Mouse (Mus musculus) layer of hippocampus, adult 8-10 months (tissue): ENCODE results near the gene Dscaml1. TPM values are rescaled to one million over a fixed set of nuclear protein-coding genes. Genes with fewer than 3 reads are reported as not detected.
A peak's percentile ranks its signal among the peaks of the same experiment; 100 is the strongest.

Experiments used
- DNase-seq, 2 experiments: peaks; one replicate each; pipeline ENCODE4 v3.0.0; 2022; ENCODE audit warnings: low spot score in 2 of 2
- total RNA-seq, 4 experiments: library from RNA; stranded (reverse); gene quantifications; 2 replicates each; pipeline ENCODE4 v1.2.4; 2022

Dscaml1 gene
- total RNA-seq, 4 experiments from 2014 or later, result 84.0 to 101 (median 88.8) TPM

DNA sequence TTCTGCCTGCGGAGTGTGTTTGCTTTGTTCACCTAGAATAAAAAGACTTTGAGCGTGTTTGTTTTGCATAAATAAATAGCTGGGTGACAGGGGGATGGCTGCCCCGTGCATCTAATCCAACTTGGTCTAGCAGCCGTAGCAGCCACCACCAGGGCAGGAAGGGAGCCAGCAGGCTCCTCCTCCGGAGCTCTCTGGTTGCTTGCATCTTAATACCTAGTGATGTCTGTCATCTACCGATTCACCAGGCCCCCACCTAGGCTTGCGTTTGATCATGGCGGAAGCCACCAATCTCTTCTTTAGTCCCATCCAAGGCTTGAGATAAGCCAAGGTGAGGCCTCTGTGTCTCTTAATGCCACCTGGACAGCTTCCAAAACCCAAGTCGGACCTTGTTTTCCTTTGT is 193.6 kb downstream of the Dscaml1 start:
- no peak for DNase-seq

DNA sequence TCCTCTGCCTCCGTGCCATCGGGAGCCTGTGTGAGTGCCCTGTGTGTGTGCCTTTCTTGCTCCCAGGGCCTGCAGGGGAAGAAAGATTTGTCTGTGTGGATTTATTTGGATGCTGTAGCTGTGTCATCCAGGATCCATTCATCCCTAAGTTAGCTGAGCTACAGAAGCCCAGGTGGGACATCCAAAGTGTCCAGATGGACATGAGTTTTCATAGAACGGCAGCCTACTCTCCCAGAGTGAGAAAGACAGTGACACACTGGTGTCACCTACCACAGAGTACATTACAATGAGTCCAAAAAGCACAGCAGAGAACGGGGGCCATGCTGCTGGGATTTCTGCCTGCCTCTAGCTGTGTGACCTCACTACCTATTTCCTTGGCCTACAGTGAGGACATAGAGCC is 194.5 kb downstream of the Dscaml1 start:
- DNase-seq, result no peak

DNA sequence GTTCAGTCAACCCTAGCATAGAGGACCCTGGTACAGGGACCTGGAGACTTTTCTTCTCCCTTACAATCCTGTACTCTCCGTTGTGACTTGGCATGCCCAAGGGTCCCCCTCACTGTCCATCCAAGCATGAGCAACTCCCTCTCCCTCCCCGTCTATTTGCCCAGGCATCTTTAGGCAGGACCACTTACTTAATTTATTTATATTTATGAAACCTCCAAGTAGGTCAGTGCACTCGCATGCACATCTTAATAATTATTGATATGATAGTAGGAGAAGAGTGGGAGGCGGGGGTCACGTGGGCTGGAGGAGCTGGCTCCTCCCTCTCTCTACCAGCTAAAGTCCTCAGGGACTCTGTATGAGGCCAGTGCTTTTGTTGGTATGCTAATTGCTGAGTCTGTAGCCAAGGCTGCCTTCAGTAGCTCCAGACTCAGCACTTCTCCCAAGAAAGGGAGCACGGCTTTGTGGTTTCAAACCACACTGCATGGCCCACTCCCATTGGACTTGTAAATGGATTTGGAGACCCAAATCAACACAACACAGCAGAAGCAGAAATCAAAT is 199.5 kb downstream of the Dscaml1 start:
- DNase-seq, result no peak

DNA sequence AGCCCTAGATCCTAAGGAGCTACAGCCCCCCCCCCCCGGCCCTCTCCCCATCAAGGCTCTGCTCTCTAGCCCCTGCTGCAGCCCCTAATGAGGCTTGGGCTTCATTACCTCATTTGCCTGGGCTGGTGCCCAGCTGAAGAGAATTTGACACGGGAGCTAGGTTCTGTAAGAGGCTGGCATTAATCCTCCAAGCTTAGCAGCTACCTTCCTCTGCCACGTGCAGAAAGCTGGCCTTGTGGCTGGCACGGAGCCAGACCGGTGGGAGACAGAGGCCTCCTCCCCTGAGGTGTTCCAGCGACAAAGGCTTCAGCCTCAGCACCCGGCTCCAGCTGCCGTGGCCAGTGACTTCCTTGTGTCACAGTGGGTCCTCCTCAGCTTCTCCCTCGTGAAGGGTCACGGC is 206.1 kb downstream of the Dscaml1 start:
- DNase-seq, result peak in 1 of 2 experiments; percentile 41

DNA sequence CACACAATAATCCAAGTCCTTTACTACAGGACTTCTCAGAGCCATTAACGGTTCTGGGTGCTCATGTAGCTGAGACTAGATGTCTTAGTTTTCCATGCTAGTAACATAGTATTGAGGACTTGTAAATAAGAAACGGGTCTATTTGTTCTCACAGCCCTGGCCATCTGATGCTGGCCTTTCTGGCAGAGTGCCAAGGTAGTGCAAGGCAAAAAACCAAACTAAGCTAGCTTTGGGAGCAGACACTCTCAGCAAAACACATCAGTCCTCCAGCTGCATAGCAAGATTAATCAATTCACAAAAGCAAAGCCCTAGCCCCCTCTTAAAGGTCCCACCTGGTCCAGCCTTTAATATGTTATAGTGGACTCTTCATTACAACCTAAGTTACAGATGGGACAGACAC is 206.6 kb downstream of the Dscaml1 start:
- peak in 1 of 2 experiments; percentile 54 for DNase-seq

DNA sequence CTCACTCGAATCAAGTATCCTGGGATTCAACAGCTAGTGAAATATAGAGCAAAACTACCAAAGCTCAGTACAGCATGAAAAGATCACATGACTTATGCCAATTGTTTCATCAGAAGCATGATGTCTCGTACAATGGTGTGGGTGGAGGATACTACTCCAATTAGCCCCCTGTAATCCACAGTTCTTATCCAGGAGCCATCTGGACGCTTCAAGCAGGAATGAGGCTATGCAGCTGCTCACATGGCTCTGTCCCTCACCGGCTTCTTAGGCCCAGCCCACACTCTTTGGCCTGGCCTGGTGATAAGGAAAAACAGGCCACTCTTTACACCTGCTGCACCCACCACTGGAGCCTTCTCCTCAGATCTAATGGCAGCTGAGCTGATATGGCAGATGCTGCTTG is 208.6 kb downstream of the Dscaml1 start:
- DNase-seq, result peak in 1 of 2 experiments; percentile 34

DNA sequence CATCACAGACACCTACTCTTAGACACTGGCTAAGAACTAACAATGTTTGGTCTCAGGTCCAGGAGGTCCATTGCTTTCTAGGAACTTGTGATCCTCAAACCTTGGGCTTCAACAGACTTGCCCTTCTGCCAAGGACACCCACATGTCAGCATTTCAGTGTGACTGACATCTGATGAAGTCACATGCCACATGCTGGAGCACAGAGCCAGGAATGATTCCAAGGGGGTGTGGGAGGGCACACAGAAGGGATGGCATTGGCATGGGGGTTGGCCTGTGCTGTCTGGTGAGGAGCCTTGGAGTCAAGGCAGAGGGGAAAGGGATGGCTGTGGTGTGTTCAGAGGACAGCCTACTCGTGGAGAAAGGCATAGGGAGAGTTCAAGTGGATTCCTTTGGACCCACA is 210.9 kb downstream of the Dscaml1 start:
- peak in 1 of 2 experiments; percentile 68 for DNase-seq

DNA sequence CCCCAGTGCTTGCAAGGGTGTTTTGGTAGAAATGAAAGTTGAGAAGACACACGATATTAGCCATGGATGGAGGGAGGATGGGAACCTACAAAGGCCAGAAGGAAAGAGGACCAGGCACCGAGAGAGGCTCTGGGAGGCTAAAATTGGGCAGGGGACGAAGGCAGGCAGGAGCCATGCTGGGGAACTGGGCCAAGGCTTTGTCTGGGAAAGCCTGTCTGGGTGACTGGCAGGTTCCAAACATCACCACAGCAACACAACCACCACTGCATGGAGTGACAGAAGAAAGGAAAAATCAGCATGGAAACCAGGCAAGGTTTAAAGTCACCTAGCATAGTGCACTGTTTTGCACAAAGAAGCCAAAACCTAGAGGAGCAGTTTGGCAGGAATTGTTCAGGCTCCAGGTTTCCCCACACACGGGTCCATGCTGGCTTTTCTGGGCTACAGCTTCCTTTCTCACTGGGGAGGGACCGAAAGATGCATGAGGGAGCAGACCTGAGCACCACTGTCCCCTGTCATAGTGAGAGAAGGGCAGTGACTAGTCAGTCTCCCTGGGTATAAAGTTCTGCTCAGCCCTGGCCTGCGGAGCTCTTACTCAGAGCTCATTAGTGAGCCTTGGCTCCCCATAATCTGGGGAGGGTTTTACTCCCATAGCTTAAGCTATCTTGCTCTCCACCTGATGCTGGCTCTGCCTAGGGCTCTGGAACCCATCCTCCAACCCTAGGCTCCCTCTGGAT is 211.9 kb downstream of the Dscaml1 start:
- DNase-seq, result no peak

DNA sequence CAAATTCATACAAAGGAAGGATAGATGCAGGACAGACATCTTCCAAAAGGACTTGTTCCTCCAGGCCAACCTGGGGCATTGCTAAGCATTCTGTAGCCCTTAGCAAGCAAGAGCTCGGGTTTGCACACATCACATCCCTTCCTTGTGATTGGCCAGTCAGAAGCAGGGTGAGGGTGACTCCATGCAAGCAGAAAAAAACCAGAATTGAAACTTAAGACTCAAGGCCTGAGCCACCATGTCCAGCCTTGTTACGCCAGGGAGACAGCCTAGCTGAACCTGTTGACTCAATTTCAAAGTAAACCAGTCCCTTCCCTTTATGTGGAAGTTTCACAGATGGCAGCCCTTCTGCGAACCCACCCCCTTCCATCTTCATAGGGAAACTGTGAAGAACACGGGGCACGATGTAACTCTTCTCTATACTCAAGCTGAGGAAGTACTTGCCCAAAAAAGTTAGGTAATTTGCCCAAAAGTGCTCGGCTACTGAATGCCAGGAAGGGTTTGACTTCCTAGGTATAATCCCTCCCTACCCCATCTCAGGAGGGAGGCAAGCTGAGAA is 218.5 kb downstream of the Dscaml1 start:
- peak; percentile 42 to 53 for DNase-seq

DNA sequence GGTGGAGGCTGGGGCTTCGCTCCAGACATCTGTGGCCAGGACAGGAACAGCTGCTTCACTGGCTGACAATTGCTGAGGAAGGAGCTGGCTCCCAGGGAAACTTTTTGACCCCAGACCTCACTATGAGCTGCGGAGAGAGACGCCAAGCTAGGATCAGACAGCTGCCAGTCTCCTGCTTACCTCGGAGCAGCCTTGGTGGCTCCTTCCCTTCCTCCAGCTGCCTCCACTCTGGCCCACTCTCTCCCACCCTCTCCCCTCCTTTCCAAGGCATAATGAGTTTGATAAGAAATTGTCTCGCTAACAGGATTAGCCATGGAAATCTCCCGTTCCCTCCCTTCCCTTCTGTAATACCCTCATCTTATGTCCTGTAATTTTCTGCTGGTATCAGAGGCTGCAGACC is 219.1 kb downstream of the Dscaml1 start:
- DNase-seq, result no peak

DNA sequence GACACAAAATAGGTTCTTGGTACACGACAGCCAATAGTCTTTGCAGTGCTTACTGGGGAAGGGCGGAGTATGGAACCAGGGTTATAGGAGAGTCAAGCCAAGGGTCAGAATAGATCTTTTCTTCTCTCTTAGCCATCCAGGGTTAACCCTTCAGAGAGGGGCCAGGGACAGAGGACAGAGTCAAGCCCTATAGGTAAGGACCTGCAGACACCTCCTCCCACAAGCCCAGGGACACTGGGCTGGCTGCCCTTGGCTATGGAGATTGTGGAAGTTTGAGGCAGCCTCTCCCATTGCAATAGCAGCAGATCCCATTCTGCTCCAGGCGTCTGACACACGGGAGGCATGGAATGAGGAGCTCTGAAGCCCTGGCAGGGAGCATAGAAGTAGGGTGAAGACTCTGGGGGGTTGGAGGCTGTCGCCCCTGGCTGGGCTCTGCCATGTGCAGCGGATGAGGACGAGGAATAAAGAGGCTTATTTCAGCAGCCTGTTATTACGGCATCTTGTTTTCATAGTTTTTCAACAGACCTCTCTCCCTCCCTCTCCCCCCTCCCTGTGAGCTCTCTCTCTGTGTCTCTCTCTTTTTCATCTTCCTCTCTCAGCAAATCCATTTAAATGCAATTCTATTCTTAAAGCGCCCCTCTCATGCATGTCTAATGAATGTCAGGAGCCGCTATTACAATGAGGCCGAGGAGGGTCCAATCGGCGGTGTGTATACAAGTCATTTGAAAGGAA is 224.8 kb downstream of the Dscaml1 start:
- DNase-seq, result no peak

DNA sequence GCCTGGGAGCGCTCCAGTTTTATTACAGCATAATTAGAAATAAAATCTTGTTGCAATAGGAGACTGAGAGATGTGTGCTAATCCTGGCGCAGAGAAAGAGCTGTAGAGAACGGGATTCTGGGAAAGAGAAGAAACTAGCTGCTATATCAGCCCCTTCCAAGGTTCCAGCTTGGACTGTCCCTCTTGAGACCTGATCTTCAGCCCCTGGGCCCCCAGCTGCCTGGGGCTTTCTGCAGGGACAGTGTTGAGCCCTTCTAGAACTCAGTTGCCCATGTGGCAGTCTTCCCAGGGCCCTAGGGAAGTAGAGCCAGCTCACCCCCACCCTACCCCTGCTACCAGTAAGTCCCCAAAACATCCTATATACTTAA is 225.4 kb downstream of the Dscaml1 start:
- DNase-seq, result no peak

DNA sequence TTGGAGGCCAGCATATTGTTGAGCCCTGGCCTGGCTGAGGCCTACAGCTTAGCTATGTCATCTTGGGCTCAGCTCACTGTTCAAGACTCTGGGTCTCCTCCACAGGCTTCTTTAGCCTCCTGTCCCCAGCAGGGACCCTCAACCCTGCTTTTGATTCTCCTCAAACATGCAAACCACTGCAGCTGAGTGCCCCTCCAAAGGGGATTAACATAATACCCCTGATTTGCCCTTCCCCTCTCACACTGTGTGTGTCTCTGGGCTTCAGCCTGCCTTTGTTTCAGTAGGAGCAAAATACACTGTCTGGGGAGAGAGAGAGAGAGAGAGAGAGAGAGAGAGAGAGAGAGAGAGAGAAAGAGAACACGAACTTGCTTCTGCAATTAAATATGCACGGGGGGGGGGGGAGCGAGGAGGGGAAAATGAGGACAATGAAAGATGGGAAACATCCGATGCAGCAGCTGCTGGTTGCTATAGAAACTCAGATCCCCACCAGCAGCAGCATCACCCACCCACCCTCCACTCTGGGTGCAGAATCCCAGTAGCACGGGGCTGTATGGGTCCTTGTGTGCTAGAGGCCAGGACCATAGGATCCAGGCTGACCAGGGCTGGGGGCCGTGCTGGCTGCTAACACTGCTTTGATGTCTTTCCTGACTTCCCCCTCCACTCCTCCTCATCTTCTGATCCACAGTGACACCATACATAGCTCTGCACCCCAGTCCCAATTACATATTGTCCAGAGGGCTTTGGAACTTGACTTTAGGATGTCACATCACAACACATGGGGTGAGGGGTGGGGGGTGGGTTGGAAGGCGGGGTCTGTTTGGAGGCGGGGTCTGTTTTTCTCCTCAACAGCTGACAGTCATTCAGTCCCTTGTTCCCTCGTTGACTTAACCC is 231.0 kb downstream of the Dscaml1 start:
- DNase-seq, result no peak

DNA sequence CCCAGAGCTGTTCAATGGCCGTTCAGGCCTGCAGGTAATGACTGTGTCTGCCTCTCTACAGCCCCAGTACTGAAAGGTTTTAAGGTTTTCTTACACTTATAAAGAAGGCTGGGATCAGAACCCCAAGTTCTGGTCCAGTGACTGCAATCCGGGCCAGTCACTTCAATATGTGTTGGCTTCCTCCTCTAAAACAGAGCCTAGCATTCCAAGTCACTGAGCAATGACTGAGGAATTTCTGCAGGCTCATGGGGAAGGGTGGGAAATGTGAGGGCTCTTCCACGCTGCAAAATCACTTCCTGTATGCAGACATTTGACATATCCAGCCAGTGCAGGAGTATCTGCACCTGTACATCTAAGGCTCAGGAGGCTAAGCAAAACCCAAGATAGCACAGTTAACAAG is 233.8 kb downstream of the Dscaml1 start:
- no peak for DNase-seq

DNA sequence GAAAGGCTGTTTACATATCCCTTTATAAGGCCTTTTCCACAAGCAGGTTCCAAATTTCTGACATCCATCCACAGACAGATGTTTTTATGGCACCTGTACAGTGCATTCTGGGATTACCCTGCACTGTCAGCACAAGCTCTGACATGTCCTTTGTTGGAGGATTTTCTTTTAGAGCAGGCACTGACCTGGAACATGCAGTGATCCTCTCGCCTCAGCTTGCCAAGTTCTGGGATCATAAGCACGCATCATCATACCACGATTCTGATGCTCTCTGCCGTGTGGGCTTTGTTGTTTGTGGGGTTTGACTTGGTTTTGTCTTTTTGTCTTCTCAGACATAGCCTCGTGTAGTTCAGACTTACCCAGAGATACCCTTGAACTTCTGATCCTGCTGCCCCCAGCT is 236.0 kb downstream of the Dscaml1 start:
- no peak for DNase-seq

DNA sequence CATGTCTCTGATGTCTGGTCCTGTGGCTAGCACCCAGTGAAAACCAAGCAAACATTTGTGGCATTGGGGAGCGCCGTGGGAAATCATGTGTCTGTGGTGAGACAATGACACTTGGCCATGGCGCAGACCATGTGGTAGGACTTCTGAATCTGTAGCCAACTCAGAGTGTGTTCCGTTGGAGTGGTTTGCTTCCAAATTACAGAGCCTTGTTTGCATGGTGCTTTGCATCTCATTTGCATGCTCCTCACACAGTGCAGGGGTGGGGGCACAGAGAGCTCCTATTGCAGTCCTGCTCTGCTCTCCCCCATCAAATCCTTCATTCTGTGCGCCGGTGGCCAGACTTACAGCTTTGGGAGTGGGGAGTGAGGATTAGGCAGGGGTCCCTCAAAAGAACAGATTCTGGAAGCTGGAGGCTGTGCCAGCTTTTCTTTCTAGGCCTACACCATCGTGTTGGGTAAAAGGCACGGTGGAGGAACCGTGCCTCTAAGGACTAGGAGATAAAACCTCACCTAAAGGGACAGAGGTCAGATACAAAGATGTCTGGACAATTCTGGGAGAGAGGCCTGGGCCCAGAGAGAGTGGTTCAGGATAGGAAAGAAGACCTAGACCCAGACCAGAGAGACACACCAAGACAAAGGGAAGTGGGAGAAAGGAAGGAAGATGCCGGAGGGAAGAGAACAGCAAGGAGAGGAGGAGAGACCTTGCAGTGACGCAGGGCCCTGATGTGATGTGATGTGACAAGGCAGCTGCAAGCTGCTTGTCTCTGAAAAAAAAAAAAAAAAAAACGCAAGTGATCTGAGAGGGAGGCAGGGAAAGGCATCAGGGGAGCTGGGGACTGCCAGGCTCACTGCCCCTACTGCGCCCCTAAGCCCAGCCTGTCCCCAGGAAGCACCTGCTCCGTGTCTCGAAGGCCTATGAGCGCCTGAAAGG is 237.2 kb downstream of the Dscaml1 start:
- DNase-seq, result peak; percentile 68 to 82

DNA sequence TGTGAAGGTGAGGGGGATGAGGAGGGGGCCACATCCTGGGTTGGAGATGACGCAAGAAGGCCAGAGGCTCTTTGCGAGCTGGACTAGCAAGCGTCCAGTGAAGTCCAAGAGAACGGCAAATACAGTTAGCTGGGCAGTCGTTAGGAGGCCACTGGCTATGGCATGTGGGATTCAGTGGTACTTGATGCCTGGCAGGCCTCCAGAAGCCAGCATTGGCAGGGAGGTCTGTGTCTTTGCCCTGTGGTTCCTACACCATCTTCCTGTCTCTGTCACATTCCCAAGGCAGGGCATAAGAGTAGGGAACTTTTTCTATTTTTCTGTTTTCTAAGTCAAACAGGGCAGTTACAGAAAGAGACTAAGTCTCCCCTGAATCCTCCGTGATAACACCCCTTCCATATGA is 237.9 kb downstream of the Dscaml1 start:
- DNase-seq, result no peak

DNA sequence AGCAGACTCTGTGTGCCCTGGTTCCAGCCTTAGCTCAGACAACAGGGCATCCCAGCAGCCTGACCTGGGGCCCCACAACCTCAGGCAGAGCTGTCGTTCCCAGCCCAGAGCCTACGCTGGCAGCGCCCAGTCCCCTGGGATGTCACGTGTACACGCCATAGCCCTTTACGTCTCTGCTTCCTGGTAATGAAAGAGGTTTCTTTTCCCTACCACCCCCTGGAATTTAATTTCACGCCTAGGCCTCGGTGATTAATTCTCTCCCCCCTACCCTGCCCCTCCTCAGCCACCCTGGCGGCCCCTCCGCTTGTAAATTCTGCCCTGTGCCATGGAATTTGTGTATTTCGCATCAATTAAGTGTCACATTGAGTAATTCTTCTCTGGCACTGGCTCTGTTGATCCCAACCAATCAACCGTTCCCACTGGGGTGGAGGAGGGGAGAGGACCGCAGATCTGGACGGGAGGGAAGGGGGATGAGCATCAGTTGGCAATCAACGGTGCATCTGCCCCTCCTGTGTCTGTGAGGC is 238.5 kb downstream of the Dscaml1 start:
- DNase-seq, result no peak

DNA sequence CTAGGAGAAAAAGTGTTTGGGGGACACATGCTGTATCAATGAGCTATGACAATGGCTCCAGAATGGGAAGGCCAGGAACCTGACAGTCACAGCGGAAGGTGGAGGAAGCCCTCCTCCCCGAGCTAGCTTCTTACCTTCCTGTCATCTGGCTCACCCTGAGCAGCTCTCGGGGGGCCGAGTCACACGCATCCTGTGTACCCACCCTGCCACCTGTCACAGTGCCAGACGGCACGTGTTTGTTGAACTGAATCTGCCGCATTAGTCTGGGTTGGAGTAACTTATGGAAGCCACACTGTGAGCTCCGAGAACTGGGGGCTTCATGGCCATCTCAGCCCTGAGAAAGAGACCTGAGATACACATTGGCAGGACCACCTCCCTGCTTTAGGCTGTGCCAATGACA is 249.5 kb downstream of the Dscaml1 start:
- DNase-seq, result no peak

DNA sequence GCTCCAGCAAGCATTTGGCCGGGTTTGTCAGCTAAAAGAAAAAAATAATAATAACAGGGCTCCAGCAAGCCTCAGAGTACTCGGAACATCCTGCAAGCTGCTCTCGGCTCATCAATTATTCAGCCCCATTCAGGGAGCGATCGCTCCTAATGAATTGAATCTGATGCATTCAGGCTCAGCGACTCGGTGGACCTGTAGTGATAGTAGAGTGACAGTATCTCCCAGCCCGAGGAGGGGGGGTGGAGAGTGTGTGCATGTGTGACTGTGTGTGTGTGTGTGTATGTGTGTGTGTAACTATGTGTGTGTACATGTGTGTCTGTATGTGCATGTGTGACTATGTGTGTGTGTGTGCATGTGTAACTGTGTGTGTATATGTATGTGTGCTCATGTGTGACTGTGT is 250.2 kb downstream of the Dscaml1 start:
- peak in 1 of 2 experiments; percentile 43 for DNase-seq
